Mouse (Mus musculus) liver, embryonic 11.5 days (tissue): ENCODE results near the gene Pp2d1. TPM values are rescaled to one million over a fixed set of nuclear protein-coding genes. Genes with fewer than 3 reads are reported as not detected.
"Not testable (repeated sequence)": the region's sequence is repeated elsewhere in the genome, so short reads cannot be mapped to it uniquely, and the experiment has no call there.

Experiments
- ATAC-seq: fragments of 200-750 bp; cut with Nextera tagmentation; replicated peaks from 2 replicates; pipeline ENCODE4 v1.8.0; 2017; ENCODE audit warnings: moderate number of reproducible peaks, mild to moderate bottlenecking, moderate TSS enrichment, moderate library complexity; ENCODE audit not compliant: low FRiP score
- DNase-seq: peaks from one replicate; pipeline ENCODE4 v3.0.0-alpha.2; 2017; ENCODE audit warnings: low spot score
- H3K27ac ChIP-seq: fragments of 300-500 bp; sonication (generic); 2 replicates; pipeline ENCODE4 v1.5.1; 2014; ENCODE audit warnings: mild to moderate bottlenecking, low read depth, low read length, control low read depth
- H3K27me3 ChIP-seq: fragments of 300-500 bp; sonication (generic); replicated peaks from 2 replicates; pipeline ENCODE4 v1.6.1; 2014; ENCODE audit warnings: low read length, mixed read lengths; ENCODE audit not compliant: control insufficient read depth, insufficient read depth
- H3K36me3 ChIP-seq: fragments of 300-500 bp; sonication (generic); 2 replicates; pipeline ENCODE4 v1.6.1; 2014; ENCODE audit warnings: mild to moderate bottlenecking, low read length, moderate library complexity, mixed read lengths; ENCODE audit not compliant: control insufficient read depth, insufficient read depth
- H3K4me1 ChIP-seq: fragments of 300-500 bp; sonication (generic); replicated peaks from 2 replicates; pipeline ENCODE4 v1.6.1; 2014; ENCODE audit warnings: low read length, mixed read lengths; ENCODE audit not compliant: control insufficient read depth, insufficient read depth
- H3K4me2 ChIP-seq: fragments of 300-500 bp; sonication (generic); 2 replicates; pipeline ENCODE4 v1.6.1; 2014; ENCODE audit warnings: mild to moderate bottlenecking, control low read depth, moderate library complexity
- H3K4me3 ChIP-seq: fragments of 300-500 bp; sonication (generic); 2 replicates; pipeline ENCODE4 v1.5.1; 2014; ENCODE audit warnings: low read depth, low read length, control low read depth
- H3K9ac ChIP-seq: fragments of 300-500 bp; sonication (generic); 2 replicates; pipeline ENCODE4 v1.6.1; 2014; ENCODE audit warnings: low read depth, low read length, control low read depth
- H3K9me3 ChIP-seq: fragments of 300-500 bp; sonication (generic); 2 replicates; pipeline ENCODE4 v1.6.1; 2016; ENCODE audit warnings: low read length, inconsistent platforms, mixed read lengths; ENCODE audit not compliant: control insufficient read depth
- WGBS: fragments of 180-500 bp; shearing (Covaris S2); extraction: QIAGEN DNeasy Blood & Tissue Kit; methylation state at CpG from one replicate; pipeline ENCODE4 v1.1.7; 2014; 5-methylcytosine and 5-hydroxymethylcytosine counted together
- polyA plus RNA-seq: library from polyadenylated mRNA; unstranded; fragments of >200 nt; fragmentation: Nextera tagmentation; extraction: Ambion mirVana; gene quantifications from 2 replicates; pipeline ENCODE4 v1.2.1, GENCODE M21; 2014

Pp2d1 gene
- 0.12 and 0.38 TPM in 2 replicates for polyA plus RNA-seq

GRCm38 (mm10) chr17:53539351-53539750, at the start of gene Pp2d1:
Gene Pp2d1, minus strand, starts transcription at chr17:53539451.
- H3K9ac ChIP-seq, H3K4me1 ChIP-seq, DNase-seq, H3K36me3 ChIP-seq, H3K27me3 ChIP-seq, H3K27ac ChIP-seq, H3K4me3 ChIP-seq, ATAC-seq, H3K4me2 ChIP-seq, H3K9me3 ChIP-seq: not testable (repeated sequence)
- WGBS, result 76% methylated on average over 2 of the region's 2 CpGs

GRCm38 (mm10) chr17:53588097-53588855, 49.0 kb upstream of the Pp2d1 start:
- Histone ChIP-seq H3K36me3 (no peaks in the 10 kb centered on the region), H3K4me1 (peaks cover 27% of the 10 kb centered on the region), H3K9ac (peak overlapping the region; percentile 32; the same call in 1 of the 2 replicates), H3K4me3 (no peak overlapping the region), H3K9me3 (no peaks in the 10 kb centered on the region), H3K4me2 (no peak overlapping the region), H3K27me3 (no peaks in the 10 kb centered on the region), H3K27ac (peak overlapping the region; percentile 70)
- WGBS, result 76% methylated on average over 9 of the region's 9 CpGs
- DNase-seq (no peak), ATAC-seq (no peak)

GRCm38 (mm10) chr17:53587074-53587851, 48.0 kb upstream of the Pp2d1 start:
- WGBS, result 46% methylated on average over 14 of the region's 14 CpGs
- no peaks in the 10 kb centered on the region for H3K27me3 ChIP-seq
- H3K9me3 ChIP-seq, result no peaks in the 10 kb centered on the region
- no peaks in the 10 kb centered on the region for H3K36me3 ChIP-seq
- H3K4me3 ChIP-seq, result no peak overlapping the region
- H3K9ac ChIP-seq, result 0 out of 2 replicates have a peak overlapping the region, but pooled peaks have one; percentile 6
- H3K27ac ChIP-seq, result peak overlapping the region; percentile 70
- peak overlapping the region; percentile 47 for H3K4me2 ChIP-seq
- peak; percentile 90 for ATAC-seq
- DNase-seq, result no peak
- H3K4me1 ChIP-seq, result peaks cover 31% of the 10 kb centered on the region

- no peak for ATAC-seq
- no peaks in the 10 kb centered on the region for H3K9me3 ChIP-seq
- no peak overlapping the region for H3K4me2 ChIP-seq
- H3K4me1 ChIP-seq, result peaks cover 43% of the 10 kb centered on the region
- no peak overlapping the region for H3K4me3 ChIP-seq
- H3K9ac ChIP-seq, result no peak overlapping the region
- H3K27ac ChIP-seq, result no peak overlapping the region
- no peaks in the 10 kb centered on the region for H3K27me3 ChIP-seq
- WGBS, result 83% methylated on average over 11 of the region's 11 CpGs
- H3K36me3 ChIP-seq, result no peaks in the 10 kb centered on the region
- DNase-seq, result no peak
Observed at GRCm38 (mm10) chr17:53583846-53584579, 44.8 kb upstream of the Pp2d1 start.

GRCm38 (mm10) chr17:53582805-53583204, 43.6 kb upstream of the Pp2d1 start:
- Histone ChIP-seq H3K4me3 (no peak overlapping the region), H3K36me3 (no peaks in the 10 kb centered on the region), H3K27ac (no peak overlapping the region), H3K4me1 (peaks cover 45% of the 10 kb centered on the region), H3K27me3 (no peaks in the 10 kb centered on the region), H3K4me2 (no peak overlapping the region), H3K9ac (no peak overlapping the region), H3K9me3 (no peaks in the 10 kb centered on the region)
- 88% methylated on average over 7 of the region's 7 CpGs for WGBS
- DNase-seq, result no peak
- ATAC-seq, result no peak

GRCm38 (mm10) chr17:53582026-53582585, 42.9 kb upstream of the Pp2d1 start:
- no peaks in the 10 kb centered on the region for H3K36me3 ChIP-seq
- no peaks in the 10 kb centered on the region for H3K27me3 ChIP-seq
- no peak overlapping the region for H3K27ac ChIP-seq
- no peaks in the 10 kb centered on the region for H3K9me3 ChIP-seq
- DNase-seq (no peak), ATAC-seq (no peak)
- H3K4me3 ChIP-seq, result no peak overlapping the region
- H3K9ac ChIP-seq, result no peak overlapping the region
- peak overlapping the region; percentile 24; the same call in 1 of the 2 replicates for H3K4me2 ChIP-seq
- WGBS, result 53% methylated on average over 4 of the region's 4 CpGs
- peaks cover 41% of the 10 kb centered on the region for H3K4me1 ChIP-seq

GRCm38 (mm10) chr17:53580237-53580636, 41.0 kb upstream of the Pp2d1 start:
- H3K4me3 ChIP-seq, result no peak overlapping the region
- no peak overlapping the region for H3K27ac ChIP-seq
- H3K4me1 ChIP-seq, result peaks cover 28% of the 10 kb centered on the region
- 73% methylated on average over 3 of the region's 3 CpGs for WGBS
- DNase-seq (no peak), ATAC-seq (no peak)
- no peak overlapping the region for H3K9ac ChIP-seq
- H3K36me3 ChIP-seq, result no peaks in the 10 kb centered on the region
- H3K4me2 ChIP-seq, result no peak overlapping the region
- no peaks in the 10 kb centered on the region for H3K27me3 ChIP-seq
- H3K9me3 ChIP-seq, result no peaks in the 10 kb centered on the region

GRCm38 (mm10) chr17:53579612-53580011, 40.4 kb upstream of the Pp2d1 start:
- 64% methylated on average over 4 of the region's 4 CpGs for WGBS
- no peaks in the 10 kb centered on the region for H3K9me3 ChIP-seq
- H3K4me3 ChIP-seq, result no peak overlapping the region
- peaks cover 28% of the 10 kb centered on the region for H3K4me1 ChIP-seq
- no peaks in the 10 kb centered on the region for H3K27me3 ChIP-seq
- DNase-seq, result no peak
- no peak for ATAC-seq
- H3K36me3 ChIP-seq, result no peaks in the 10 kb centered on the region
- no peak overlapping the region for H3K4me2 ChIP-seq
- no peak overlapping the region for H3K27ac ChIP-seq
- no peak overlapping the region for H3K9ac ChIP-seq
